Mouse (Mus musculus): Measurements from ENCODE around the gene Ltbp4. TPM values are rescaled to one million over a fixed set of nuclear protein-coding genes. Genes with fewer than 3 reads are reported as not detected.

Ltbp4 gene
- polyA plus RNA-seq (2014; fragmentation: Illumina TruSeq; extraction: RNeasy Lipid Tissue Mini Kit (QIAGEN cat#74804); ENCODE audit: low read depth, low replicate concordance), result 175 TPM

GRCm38 (mm10) chr7:27337175-27337853, at the start of gene Ltbp4:
Gene Ltbp4, minus strand, starts transcription at chr7:27337692.

GRCm38 (mm10) chr7:27356861-27357594, 19.5 kb upstream of the Ltbp4 start, which contains the start of gene Gm20479:
Gene Gm20479, minus strand, starts transcription at chr7:27357419.

DNA sequence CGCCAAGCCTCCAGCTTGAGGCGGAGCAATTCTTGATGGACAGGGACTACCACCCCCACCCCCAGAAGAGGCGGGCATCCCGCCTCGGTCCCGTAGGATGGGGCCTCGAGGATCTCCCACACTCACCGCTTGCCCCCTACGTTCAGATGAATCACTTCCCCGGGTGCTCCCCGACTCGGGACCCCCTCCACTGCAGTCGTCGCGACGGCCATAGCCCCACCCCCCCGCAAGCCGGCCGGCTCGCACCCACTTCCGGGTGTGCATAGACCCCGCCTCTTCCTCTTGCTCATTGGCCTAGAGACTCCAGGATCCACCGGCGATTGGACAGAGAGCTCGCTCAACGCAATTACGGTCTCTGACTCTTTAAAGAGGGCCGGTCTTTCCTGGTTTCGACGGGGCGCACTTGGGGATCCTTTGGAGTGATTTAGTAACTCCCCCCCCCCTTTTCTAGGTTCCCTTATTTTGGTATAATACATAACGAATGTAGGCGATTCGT, 18.3 kb upstream of the Ltbp4 start, which contains the start of gene Shkbp1:
Shkbp1 (minus strand) TSS at position 275 of the 496 bp plus-strand sequence.

DNA sequence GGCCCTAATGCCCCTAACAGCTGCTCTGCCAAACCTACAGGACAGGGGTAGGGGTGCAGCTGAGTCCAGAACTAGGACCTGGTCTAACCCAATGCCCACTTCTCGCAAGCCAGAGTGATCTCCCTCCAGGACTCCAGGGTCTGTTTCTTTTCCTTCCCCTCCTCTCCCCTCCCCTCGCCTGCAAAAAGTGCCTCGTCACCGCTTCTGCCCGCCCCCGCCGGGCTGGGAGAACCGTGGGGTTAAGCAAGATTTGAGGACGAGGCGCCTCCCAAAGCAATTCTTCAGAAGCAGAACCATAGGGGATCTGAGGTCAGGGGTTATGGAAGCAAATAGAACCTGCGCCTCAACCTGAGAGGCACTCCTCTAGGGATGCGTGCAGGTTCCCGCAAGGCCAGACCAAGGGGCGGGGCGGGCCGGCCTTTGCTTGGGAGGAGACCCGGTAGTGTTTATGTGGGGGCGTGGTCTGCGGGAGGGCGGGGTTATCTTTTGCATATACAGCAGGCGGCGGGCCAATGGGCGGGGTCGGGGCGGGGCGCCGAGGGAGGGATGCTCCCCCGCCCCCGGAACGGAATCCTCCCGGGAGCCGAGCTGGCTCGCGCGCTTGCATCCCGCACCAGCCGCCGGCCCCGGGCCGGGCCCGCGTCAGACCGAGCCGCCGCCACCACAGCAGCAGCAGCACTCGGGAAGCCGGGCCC, 79.1 kb downstream of the Ltbp4 start, which contains the start of gene Numbl:
Numbl (plus strand) TSS at position 229 of the 695 bp plus-strand sequence.

Other genes starting within 250 kb of the Ltbp4 start
- gene Cyp2f2, start 217.8 kb downstream of the Ltbp4 start, polyA plus RNA-seq (2014; fragmentation: Illumina TruSeq; extraction: RNeasy Lipid Tissue Mini Kit (QIAGEN cat#74804); ENCODE audit: low read depth, low replicate concordance), result 21.9 TPM
- not detected for gene Cyp2t4, start 184.0 kb downstream of the Ltbp4 start, polyA plus RNA-seq (2014; fragmentation: Illumina TruSeq; extraction: RNeasy Lipid Tissue Mini Kit (QIAGEN cat#74804); ENCODE audit: low read depth, low replicate concordance)
- gene Egln2, start 170.9 kb downstream of the Ltbp4 start, polyA plus RNA-seq (2014; fragmentation: Illumina TruSeq; extraction: RNeasy Lipid Tissue Mini Kit (QIAGEN cat#74804); ENCODE audit: low read depth, low replicate concordance), result 79.3 TPM
- 68.0 TPM for gene Rab4b, start 158.8 kb downstream of the Ltbp4 start, polyA plus RNA-seq (2014; fragmentation: Illumina TruSeq; extraction: RNeasy Lipid Tissue Mini Kit (QIAGEN cat#74804); ENCODE audit: low read depth, low replicate concordance)
- gene Gm21983, start 156.6 kb downstream of the Ltbp4 start, polyA plus RNA-seq (2014; fragmentation: Illumina TruSeq; extraction: RNeasy Lipid Tissue Mini Kit (QIAGEN cat#74804); ENCODE audit: low read depth, low replicate concordance), result not detected
- gene Mia, start 156.5 kb downstream of the Ltbp4 start, polyA plus RNA-seq (2014; fragmentation: Illumina TruSeq; extraction: RNeasy Lipid Tissue Mini Kit (QIAGEN cat#74804); ENCODE audit: low read depth, low replicate concordance), result 42.6 TPM
- 12.7 TPM for gene BC024978, start 141.9 kb downstream of the Ltbp4 start, polyA plus RNA-seq (2014; fragmentation: Illumina TruSeq; extraction: RNeasy Lipid Tissue Mini Kit (QIAGEN cat#74804); ENCODE audit: low read depth, low replicate concordance)
- 62.5 TPM for gene Snrpa, start 141.4 kb downstream of the Ltbp4 start, polyA plus RNA-seq (2014; fragmentation: Illumina TruSeq; extraction: RNeasy Lipid Tissue Mini Kit (QIAGEN cat#74804); ENCODE audit: low read depth, low replicate concordance)
- 9.1 TPM for gene Itpkc, start 109.0 kb downstream of the Ltbp4 start, polyA plus RNA-seq (2014; fragmentation: Illumina TruSeq; extraction: RNeasy Lipid Tissue Mini Kit (QIAGEN cat#74804); ENCODE audit: low read depth, low replicate concordance)
- gene Coq8b, start 104.7 kb downstream of the Ltbp4 start, polyA plus RNA-seq (2014; fragmentation: Illumina TruSeq; extraction: RNeasy Lipid Tissue Mini Kit (QIAGEN cat#74804); ENCODE audit: low read depth, low replicate concordance), result 26.0 TPM
- gene Numbl, start 79.3 kb downstream of the Ltbp4 start, polyA plus RNA-seq (2014; fragmentation: Illumina TruSeq; extraction: RNeasy Lipid Tissue Mini Kit (QIAGEN cat#74804); ENCODE audit: low read depth, low replicate concordance), result 11.0 TPM
- 27.0 TPM for gene Shkbp1, start 18.3 kb upstream of the Ltbp4 start, polyA plus RNA-seq (2014; fragmentation: Illumina TruSeq; extraction: RNeasy Lipid Tissue Mini Kit (QIAGEN cat#74804); ENCODE audit: low read depth, low replicate concordance)
- 1.2 TPM for gene Gm20479, start 19.7 kb upstream of the Ltbp4 start, polyA plus RNA-seq (2014; fragmentation: Illumina TruSeq; extraction: RNeasy Lipid Tissue Mini Kit (QIAGEN cat#74804); ENCODE audit: low read depth, low replicate concordance)
- gene Sptbn4, start 110.0 kb upstream of the Ltbp4 start, polyA plus RNA-seq (2014; fragmentation: Illumina TruSeq; extraction: RNeasy Lipid Tissue Mini Kit (QIAGEN cat#74804); ENCODE audit: low read depth, low replicate concordance), result 0.56 TPM
- 56.7 TPM for gene Blvrb, start 110.3 kb upstream of the Ltbp4 start, polyA plus RNA-seq (2014; fragmentation: Illumina TruSeq; extraction: RNeasy Lipid Tissue Mini Kit (QIAGEN cat#74804); ENCODE audit: low read depth, low replicate concordance)
- 7.5 TPM for gene Sertad3, start 136.1 kb upstream of the Ltbp4 start, polyA plus RNA-seq (2014; fragmentation: Illumina TruSeq; extraction: RNeasy Lipid Tissue Mini Kit (QIAGEN cat#74804); ENCODE audit: low read depth, low replicate concordance)
- 16.7 TPM for gene Sertad1, start 149.2 kb upstream of the Ltbp4 start, polyA plus RNA-seq (2014; fragmentation: Illumina TruSeq; extraction: RNeasy Lipid Tissue Mini Kit (QIAGEN cat#74804); ENCODE audit: low read depth, low replicate concordance)
- 2.0 TPM for gene Prx, start 161.6 kb upstream of the Ltbp4 start, polyA plus RNA-seq (2014; fragmentation: Illumina TruSeq; extraction: RNeasy Lipid Tissue Mini Kit (QIAGEN cat#74804); ENCODE audit: low read depth, low replicate concordance)
- 1.7 TPM for gene Hipk4, start 185.6 kb upstream of the Ltbp4 start, polyA plus RNA-seq (2014; fragmentation: Illumina TruSeq; extraction: RNeasy Lipid Tissue Mini Kit (QIAGEN cat#74804); ENCODE audit: low read depth, low replicate concordance)
- 98.1 TPM for gene Pld3, start 215.5 kb upstream of the Ltbp4 start, polyA plus RNA-seq (2014; fragmentation: Illumina TruSeq; extraction: RNeasy Lipid Tissue Mini Kit (QIAGEN cat#74804); ENCODE audit: low read depth, low replicate concordance)
- gene 2310022A10Rik, start 215.5 kb upstream of the Ltbp4 start, polyA plus RNA-seq (2014; fragmentation: Illumina TruSeq; extraction: RNeasy Lipid Tissue Mini Kit (QIAGEN cat#74804); ENCODE audit: low read depth, low replicate concordance), result 13.5 TPM

Measured in adipose tissue, adult 10 weeks (tissue).